Mouse (Mus musculus): ENCODE data around the gene Pcsk5. TPM values are rescaled to one million over a fixed set of nuclear protein-coding genes. Genes with fewer than 3 reads are reported as not detected.

Pcsk5 gene
- polyA plus RNA-seq, 1 experiment from 2014 or later, result 13.5 TPM

GRCm38 (mm10) chr19:17820046-17820445, 17.4 kb downstream of the Pcsk5 start:
- Histone ChIP-seq H3K4me2 (ENCODE audit: low read depth, low read length, severe bottlenecking) (no peak overlapping the region), H3K4me3 (ENCODE audit: low read depth, low read length) (no peak overlapping the region)

GRCm38 (mm10) chr19:17819081-17819480, 18.4 kb downstream of the Pcsk5 start:
- Histone ChIP-seq H3K9ac (ENCODE audit: low read length) (no peak overlapping the region), H3K4me3 (ENCODE audit: low read depth, low read length) (no peak overlapping the region), H3K27me3 (ENCODE audit: control insufficient read depth, insufficient read depth, low read length) (no peaks in the 10 kb centered on the region), H3K27ac (ENCODE audit: low read depth, low read length) (no peak overlapping the region), H3K9me3 (ENCODE audit: control insufficient read depth, low read length) (no peaks in the 10 kb centered on the region), H3K36me3 (ENCODE audit: control insufficient read depth, insufficient read depth, low read length) (no peaks in the 10 kb centered on the region), H3K4me2 (ENCODE audit: low read depth, low read length, severe bottlenecking) (no peak overlapping the region), H3K4me1 (replicated peaks; ENCODE audit: control insufficient read depth, insufficient read depth, low read length) (no peaks in the 10 kb centered on the region)
- no peak for ATAC-seq (replicated peaks; ENCODE audit: low FRiP score)
- DNase-seq (ENCODE audit: low spot score), result no peak
- whole genome bisulfite sequencing, result 85% methylated on average over 5 of the region's 5 CpGs

More at GRCm38 (mm10) chr19:17820046-17820445, 17.4 kb downstream of the Pcsk5 start:
- Histone ChIP-seq H3K36me3 (ENCODE audit: control insufficient read depth, insufficient read depth, low read length) (no peaks in the 10 kb centered on the region), H3K27me3 (ENCODE audit: control insufficient read depth, insufficient read depth, low read length) (no peaks in the 10 kb centered on the region), H3K27ac (ENCODE audit: low read depth, low read length) (no peak overlapping the region), H3K9ac (ENCODE audit: low read length) (no peak overlapping the region), H3K9me3 (ENCODE audit: control insufficient read depth, low read length) (no peaks in the 10 kb centered on the region), H3K4me1 (replicated peaks; ENCODE audit: control insufficient read depth, insufficient read depth, low read length) (no peaks in the 10 kb centered on the region)
- 94% methylated on average over 2 of the region's 2 CpGs for WGBS
- ATAC-seq (replicated peaks; ENCODE audit: low FRiP score) (no peak), DNase-seq (ENCODE audit: low spot score) (no peak)

- no peaks in the 10 kb centered on the region for H3K9me3 ChIP-seq (ENCODE audit: control insufficient read depth, low read length)
- 92% methylated on average over 3 of the region's 3 CpGs for WGBS
- no peak overlapping the region for H3K9ac ChIP-seq (ENCODE audit: low read length)
- no peaks in the 10 kb centered on the region for H3K4me1 ChIP-seq (replicated peaks; ENCODE audit: control insufficient read depth, insufficient read depth, low read length)
- no peak overlapping the region for H3K27ac ChIP-seq (ENCODE audit: low read depth, low read length)
- DNase-seq (ENCODE audit: low spot score) (no peak), ATAC-seq (replicated peaks; ENCODE audit: low FRiP score) (no peak)
- no peak overlapping the region for H3K4me2 ChIP-seq (ENCODE audit: low read depth, low read length, severe bottlenecking)
- no peak overlapping the region for H3K4me3 ChIP-seq (ENCODE audit: low read depth, low read length)
- no peaks in the 10 kb centered on the region for H3K36me3 ChIP-seq (ENCODE audit: control insufficient read depth, insufficient read depth, low read length)
- H3K27me3 ChIP-seq (ENCODE audit: control insufficient read depth, insufficient read depth, low read length), result no peaks in the 10 kb centered on the region
These were observed 22.4 kb downstream of the Pcsk5 start for GRCm38 (mm10) chr19:17815062-17815461.

GRCm38 (mm10) chr19:17813449-17813990, 23.9 kb downstream of the Pcsk5 start:
- DNase-seq (ENCODE audit: low spot score) (no peak), ATAC-seq (replicated peaks; ENCODE audit: low FRiP score) (no peak)
- Histone ChIP-seq H3K9me3 (ENCODE audit: control insufficient read depth, low read length) (no peaks in the 10 kb centered on the region), H3K36me3 (ENCODE audit: control insufficient read depth, insufficient read depth, low read length) (no peaks in the 10 kb centered on the region), H3K27ac (ENCODE audit: low read depth, low read length) (no peak overlapping the region), H3K4me3 (ENCODE audit: low read depth, low read length) (no peak overlapping the region), H3K9ac (ENCODE audit: low read length) (no peak overlapping the region), H3K27me3 (ENCODE audit: control insufficient read depth, insufficient read depth, low read length) (no peaks in the 10 kb centered on the region), H3K4me2 (ENCODE audit: low read depth, low read length, severe bottlenecking) (no peak overlapping the region), H3K4me1 (replicated peaks; ENCODE audit: control insufficient read depth, insufficient read depth, low read length) (no peaks in the 10 kb centered on the region)
- WGBS, result 87% methylated on average over 5 of the region's 5 CpGs

- no peak overlapping the region for H3K9ac ChIP-seq (ENCODE audit: low read length)
- H3K36me3 ChIP-seq (ENCODE audit: control insufficient read depth, insufficient read depth, low read length), result no peaks in the 10 kb centered on the region
- DNase-seq (ENCODE audit: low spot score) (no peak), ATAC-seq (replicated peaks; ENCODE audit: low FRiP score) (no peak)
- no peaks in the 10 kb centered on the region for H3K9me3 ChIP-seq (ENCODE audit: control insufficient read depth, low read length)
- no peaks in the 10 kb centered on the region for H3K27me3 ChIP-seq (ENCODE audit: control insufficient read depth, insufficient read depth, low read length)
- no peak overlapping the region for H3K4me2 ChIP-seq (ENCODE audit: low read depth, low read length, severe bottlenecking)
- 66% methylated on average over 7 of the region's 7 CpGs for WGBS
- H3K27ac ChIP-seq (ENCODE audit: low read depth, low read length), result no peak overlapping the region
- H3K4me3 ChIP-seq (ENCODE audit: low read depth, low read length), result no peak overlapping the region
- no peaks in the 10 kb centered on the region for H3K4me1 ChIP-seq (replicated peaks; ENCODE audit: control insufficient read depth, insufficient read depth, low read length)
These were observed 24.8 kb downstream of the Pcsk5 start for GRCm38 (mm10) chr19:17812661-17813060.

- Histone ChIP-seq H3K27ac (ENCODE audit: low read depth, low read length) (no peak overlapping the region), H3K4me2 (ENCODE audit: low read depth, low read length, severe bottlenecking) (no peak overlapping the region), H3K27me3 (ENCODE audit: control insufficient read depth, insufficient read depth, low read length) (no peaks in the 10 kb centered on the region), H3K4me1 (replicated peaks; ENCODE audit: control insufficient read depth, insufficient read depth, low read length) (no peaks in the 10 kb centered on the region), H3K9me3 (ENCODE audit: control insufficient read depth, low read length) (no peaks in the 10 kb centered on the region), H3K4me3 (ENCODE audit: low read depth, low read length) (no peak overlapping the region), H3K36me3 (ENCODE audit: control insufficient read depth, insufficient read depth, low read length) (no peaks in the 10 kb centered on the region), H3K9ac (ENCODE audit: low read length) (no peak overlapping the region)
- no peak for ATAC-seq (replicated peaks; ENCODE audit: low FRiP score)
- WGBS, result 88% methylated on average over 5 of the region's 5 CpGs
- DNase-seq (ENCODE audit: low spot score), result no peak
These were observed 30.8 kb downstream of the Pcsk5 start for GRCm38 (mm10) chr19:17806626-17807025.

- Histone ChIP-seq H3K27me3 (ENCODE audit: control insufficient read depth, insufficient read depth, low read length) (no peaks in the 10 kb centered on the region), H3K9ac (ENCODE audit: low read length) (no peak overlapping the region), H3K4me2 (ENCODE audit: low read depth, low read length, severe bottlenecking) (no peak overlapping the region), H3K4me1 (replicated peaks; ENCODE audit: control insufficient read depth, insufficient read depth, low read length) (no peaks in the 10 kb centered on the region), H3K9me3 (ENCODE audit: control insufficient read depth, low read length) (no peaks in the 10 kb centered on the region), H3K27ac (ENCODE audit: low read depth, low read length) (no peak overlapping the region), H3K36me3 (ENCODE audit: control insufficient read depth, insufficient read depth, low read length) (no peaks in the 10 kb centered on the region), H3K4me3 (ENCODE audit: low read depth, low read length) (no peak overlapping the region)
- WGBS, result 88% methylated on average over 1 of the region's 1 CpGs
- no peak for ATAC-seq (replicated peaks; ENCODE audit: low FRiP score)
- DNase-seq (ENCODE audit: low spot score), result no peak
These were observed 36.6 kb downstream of the Pcsk5 start for GRCm38 (mm10) chr19:17800798-17801197.

- ATAC-seq (replicated peaks; ENCODE audit: low FRiP score) (no peak), DNase-seq (ENCODE audit: low spot score) (no peak)
- Histone ChIP-seq H3K9ac (ENCODE audit: low read length) (no peak overlapping the region), H3K27me3 (ENCODE audit: control insufficient read depth, insufficient read depth, low read length) (no peaks in the 10 kb centered on the region), H3K4me2 (ENCODE audit: low read depth, low read length, severe bottlenecking) (no peak overlapping the region), H3K36me3 (ENCODE audit: control insufficient read depth, insufficient read depth, low read length) (no peaks in the 10 kb centered on the region), H3K27ac (ENCODE audit: low read depth, low read length) (no peak overlapping the region), H3K9me3 (ENCODE audit: control insufficient read depth, low read length) (no peaks in the 10 kb centered on the region), H3K4me3 (ENCODE audit: low read depth, low read length) (no peak overlapping the region), H3K4me1 (replicated peaks; ENCODE audit: control insufficient read depth, insufficient read depth, low read length) (no peaks in the 10 kb centered on the region)
- WGBS, result 90% methylated on average over 4 of the region's 4 CpGs
These were observed 37.8 kb downstream of the Pcsk5 start for GRCm38 (mm10) chr19:17799419-17800185.

GRCm38 (mm10) chr19:17793457-17793856, 44.0 kb downstream of the Pcsk5 start:
- Histone ChIP-seq H3K9me3 (ENCODE audit: control insufficient read depth, low read length) (no peaks in the 10 kb centered on the region), H3K4me2 (ENCODE audit: low read depth, low read length, severe bottlenecking) (no peak overlapping the region), H3K9ac (ENCODE audit: low read length) (no peak overlapping the region), H3K27me3 (ENCODE audit: control insufficient read depth, insufficient read depth, low read length) (no peaks in the 10 kb centered on the region), H3K36me3 (ENCODE audit: control insufficient read depth, insufficient read depth, low read length) (no peaks in the 10 kb centered on the region), H3K4me3 (ENCODE audit: low read depth, low read length) (no peak overlapping the region), H3K27ac (ENCODE audit: low read depth, low read length) (no peak overlapping the region), H3K4me1 (replicated peaks; ENCODE audit: control insufficient read depth, insufficient read depth, low read length) (no peaks in the 10 kb centered on the region)
- WGBS, result 88% methylated on average over 4 of the region's 4 CpGs
- DNase-seq (ENCODE audit: low spot score) (no peak), ATAC-seq (replicated peaks; ENCODE audit: low FRiP score) (no peak)

All from forebrain, embryonic 11.5 days (tissue).